Mouse (Mus musculus) small intestine, adult 2 months (tissue): ENCODE measurements around the gene Fiz1.
A peak's percentile ranks its signal among the peaks of the same experiment; 100 is the strongest.

Source experiments
- CTCF ChIP-seq: fragments of 200-500 bp; IDR thresholded peaks from 2 replicates; pipeline ENCODE4 v1.5.1; 2012; ENCODE audit warnings: low read depth, mild to moderate bottlenecking, control low read depth, inconsistent platforms, low read length, moderate library complexity, mixed read lengths; ENCODE audit not compliant: insufficient replicate concordance, insufficient read length; ENCODE audit errors: extremely low read depth
- POLR2A ChIP-seq: fragments of 200-500 bp; IDR thresholded peaks from 2 replicates; pipeline ENCODE4 v1.6.1; 2012; ENCODE audit warnings: low read depth, mild to moderate bottlenecking, control low read depth, inconsistent platforms, low read length, moderate library complexity

DNA sequence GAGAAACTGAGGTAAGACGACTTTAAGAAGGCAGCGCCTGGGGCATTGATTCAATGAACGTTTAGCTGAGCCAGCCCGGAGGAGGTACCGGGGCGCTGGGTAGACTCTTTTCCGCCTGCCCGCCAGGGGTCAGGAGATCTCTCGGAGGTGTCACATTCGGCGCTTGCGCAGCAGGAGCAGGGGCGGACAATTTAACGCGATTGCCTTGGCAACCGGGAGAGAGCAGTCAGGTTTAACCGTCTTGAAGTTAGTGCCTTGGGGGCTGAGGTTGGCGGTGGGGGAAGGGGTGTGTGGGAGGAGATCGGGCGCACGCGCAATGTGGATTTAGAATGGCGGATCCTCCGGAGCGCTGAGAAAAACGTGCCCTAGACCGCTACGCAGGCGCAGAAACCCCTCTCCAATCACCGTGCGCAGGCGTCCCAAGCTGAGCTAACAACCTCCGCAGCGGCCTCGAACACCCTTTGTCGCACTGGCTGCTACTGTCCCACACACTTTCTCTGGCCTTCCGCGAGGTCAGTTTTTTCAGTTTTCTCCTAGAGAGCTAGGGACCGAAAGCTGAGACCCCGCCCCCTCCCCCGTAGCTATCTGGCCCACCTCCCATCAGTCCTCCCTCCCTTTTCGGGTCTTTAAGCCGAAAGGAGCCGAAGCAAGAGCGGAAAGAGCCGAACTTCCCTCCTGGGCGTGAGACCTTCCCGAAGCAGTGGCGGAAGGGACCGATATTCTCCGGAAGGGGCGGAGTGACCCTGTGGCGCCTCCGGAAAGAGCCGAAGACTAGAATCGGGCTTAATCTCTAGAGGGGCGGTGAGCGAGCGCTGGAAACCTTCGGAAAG, 46.7 kb upstream of the Fiz1 start:
- TF ChIP-seq POLR2A: no peak; the same call in 1 of the 2 replicates
- TF ChIP-seq CTCF: peak; percentile 68; the same call in 1 of the 2 replicates
